Mouse (Mus musculus) lung, embryonic 14.5 days (tissue): ENCODE measurements at regions not wholly inside any gene's neighbourhood (a gene's known extent, or its start where the extent isn't known, plus 50 kb on each side); places are given as distances from the start of the nearest gene placed in this dataset.
"Not testable (repeated sequence)": the region's sequence is repeated elsewhere in the genome, so short reads cannot be mapped to it uniquely, and the experiment has no call there.

Experiments
- ATAC-seq: fragments of 200-750 bp; cut with Nextera tagmentation; 2 replicates; pipeline ENCODE4 v1.8.0; 2017; ENCODE audit warnings: mild to moderate bottlenecking, moderate TSS enrichment, moderate library complexity; ENCODE audit not compliant: insufficient read depth
- DNase-seq: peaks from one replicate; pipeline ENCODE4 v3.0.0-alpha.2; 2015
- H3K27ac ChIP-seq: fragments of 300-500 bp; sonication (generic); 2 replicates; pipeline ENCODE4 v1.5.1; 2014; ENCODE audit warnings: low read depth, mild to moderate bottlenecking, moderate library complexity
- H3K27me3 ChIP-seq: fragments of 300-500 bp; sonication (generic); 2 replicates; pipeline ENCODE4 v1.6.1; 2014; ENCODE audit warnings: low read length, control low read depth; ENCODE audit not compliant: insufficient read depth
- H3K36me3 ChIP-seq: fragments of 300-500 bp; sonication (generic); 2 replicates; pipeline ENCODE4 v1.6.1; 2014; ENCODE audit warnings: control low read depth; ENCODE audit not compliant: insufficient read depth
- H3K4me1 ChIP-seq: fragments of 300-500 bp; sonication (generic); 2 replicates; pipeline ENCODE4 v1.6.1; 2014; ENCODE audit warnings: antibody characterized with exemption, control low read depth; ENCODE audit not compliant: insufficient read depth
- H3K4me2 ChIP-seq: fragments of 300-500 bp; sonication (generic); 2 replicates; pipeline ENCODE4 v1.6.1; 2014; ENCODE audit warnings: mild to moderate bottlenecking
- H3K4me3 ChIP-seq: fragments of 300-500 bp; sonication (generic); 2 replicates; pipeline ENCODE4 v1.5.1; 2014; ENCODE audit warnings: low read depth, low read length
- H3K9ac ChIP-seq: fragments of 300-500 bp; sonication (generic); 2 replicates; pipeline ENCODE4 v1.6.1; 2014
- H3K9me3 ChIP-seq: fragments of 300-500 bp; sonication (generic); 2 replicates; pipeline ENCODE4 v1.6.1; 2016; ENCODE audit warnings: low read depth, low read length, control low read depth
- CTCF ChIP-seq: IDR thresholded peaks from 2 replicates; pipeline ENCODE4 v1.5.1; 2016; ENCODE audit warnings: antibody characterized with exemption, low read depth
- WGBS: fragments of 180-500 bp; shearing (Covaris S2); extraction: QIAGEN DNeasy Blood & Tissue Kit; methylation state at CpG from one replicate; pipeline ENCODE4 v1.1.7; 2014; 5-methylcytosine and 5-hydroxymethylcytosine counted together

DNA sequence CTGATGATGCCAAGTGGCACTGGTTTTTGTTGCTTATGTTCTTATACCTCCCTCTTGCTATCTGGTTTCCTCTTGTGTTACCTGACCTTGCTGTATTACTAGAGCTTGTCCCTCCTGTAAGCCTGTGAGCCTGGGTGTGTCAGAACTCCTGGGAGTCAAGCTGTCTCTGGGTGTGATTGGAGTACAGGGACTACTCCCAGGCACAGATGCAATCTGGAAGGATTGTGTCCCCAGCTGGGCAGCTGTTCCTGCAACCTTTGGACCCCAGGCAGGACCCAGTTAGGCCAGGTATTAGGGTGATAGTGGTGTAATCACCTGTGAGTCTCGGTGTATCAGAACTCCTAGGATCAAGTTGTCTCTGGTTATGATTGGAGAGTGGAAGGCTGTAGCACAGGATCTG, 97.4 kb upstream of the Dock11 start:
- WGBS: 43% methylated on average over 1 of the region's 1 CpGs
- ATAC-seq: no peak

DNA sequence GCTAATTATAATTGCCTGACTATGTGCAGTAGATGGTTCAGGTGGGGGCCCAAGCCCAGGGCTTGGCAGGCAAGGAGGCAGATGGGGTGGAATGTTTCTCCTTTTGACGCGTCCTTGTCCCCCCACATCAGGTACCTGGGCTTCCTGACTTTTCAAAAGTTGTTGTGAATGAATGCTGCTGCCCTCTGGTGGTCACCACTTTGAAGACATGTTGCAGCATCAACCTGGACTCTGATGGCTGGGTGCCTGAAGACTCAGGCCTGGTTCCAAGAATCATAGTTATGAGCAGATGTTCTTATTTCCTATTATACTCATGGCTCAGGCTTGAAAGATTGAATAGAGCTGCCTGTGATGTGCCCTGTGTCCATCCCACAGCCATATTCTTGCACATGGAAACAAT, 75.4 kb upstream of the Dock11 start:
- Histone ChIP-seq H3K9ac (no peak overlapping the region), H3K9me3 (no peaks in the 10 kb centered on the region), H3K4me1 (no peaks in the 10 kb centered on the region), H3K27me3 (no peaks in the 10 kb centered on the region), H3K4me3 (no peak overlapping the region), H3K36me3 (no peaks in the 10 kb centered on the region), H3K4me2 (no peak overlapping the region), H3K27ac (no peak overlapping the region)
- DNase-seq (peak; percentile 47), ATAC-seq (no peak)
- 55% methylated on average over 2 of the region's 2 CpGs for WGBS
- peak; percentile 39 for TF ChIP-seq CTCF

More for the DNA sequence above, 97.4 kb upstream of the Dock11 start:
- TF ChIP-seq CTCF: no peak
- H3K9me3 ChIP-seq: no peaks in the 10 kb centered on the region
- no peak overlapping the region for H3K27ac ChIP-seq
- DNase-seq: no peak
- no peaks in the 10 kb centered on the region for H3K36me3 ChIP-seq
- H3K9ac ChIP-seq: no peak overlapping the region
- H3K27me3 ChIP-seq: no peaks in the 10 kb centered on the region
- H3K4me3 ChIP-seq: no peak overlapping the region
- H3K4me1 ChIP-seq: no peaks in the 10 kb centered on the region
- H3K4me2 ChIP-seq: no peak overlapping the region

DNA sequence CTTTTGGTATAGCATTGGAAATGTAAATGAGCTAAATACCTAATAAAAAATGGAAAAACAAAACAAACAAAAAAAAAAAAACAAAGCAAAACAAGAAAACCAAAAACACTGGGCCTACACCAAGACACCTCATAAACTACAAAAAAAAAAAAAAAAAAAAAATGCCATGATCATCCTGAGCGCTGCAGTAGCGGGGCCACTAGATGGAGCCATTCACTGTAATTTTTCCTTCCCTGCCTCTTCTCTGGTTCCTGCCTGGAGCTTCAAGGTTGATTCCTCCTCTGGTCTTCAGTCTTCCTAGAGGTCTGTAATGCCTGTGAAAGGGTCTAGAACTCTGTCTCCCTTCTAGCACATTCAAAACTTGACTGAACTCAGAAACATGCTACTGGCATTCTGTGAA, 54.2 kb upstream of the Dock11 start:
- not testable (repeated sequence) for H3K36me3 ChIP-seq, H3K4me2 ChIP-seq, H3K4me3 ChIP-seq, H3K9me3 ChIP-seq, H3K4me1 ChIP-seq, H3K27me3 ChIP-seq, H3K27ac ChIP-seq, H3K9ac ChIP-seq
- DNase-seq (peak; percentile 54), ATAC-seq (peak; percentile 56; the same call in 1 of the 2 replicates)
- peak; percentile 44 for TF ChIP-seq CTCF
- 0% methylated on average over 2 of the region's 2 CpGs for WGBS

DNA sequence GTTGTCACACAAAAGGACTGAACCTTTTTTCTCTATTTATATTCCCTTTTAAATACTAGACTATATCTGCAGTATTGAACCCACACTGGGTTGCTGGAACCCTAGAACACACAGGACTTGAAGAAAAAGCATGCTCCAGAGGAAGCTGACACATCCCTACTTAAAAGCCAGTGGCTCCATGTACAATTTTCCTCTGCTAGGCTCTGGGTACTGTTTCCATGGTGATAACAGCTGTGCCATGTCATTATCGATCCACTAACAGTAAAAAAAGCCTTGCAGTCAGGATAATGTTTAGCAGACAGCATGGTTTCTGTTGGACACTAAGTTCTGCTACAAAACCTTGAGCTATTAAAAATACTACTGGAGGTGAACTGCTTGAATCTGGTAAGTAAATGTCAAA, 50.6 kb upstream of the Dock11 start:
- WGBS: 24% methylated on average over 1 of the region's 1 CpGs
- no peak for ATAC-seq
- DNase-seq: no peak
- H3K27ac ChIP-seq: no peak overlapping the region
- H3K9ac ChIP-seq: no peak overlapping the region
- H3K9me3 ChIP-seq: no peaks in the 10 kb centered on the region
- no peaks in the 10 kb centered on the region for H3K27me3 ChIP-seq
- H3K4me3 ChIP-seq: no peak overlapping the region
- no peaks in the 10 kb centered on the region for H3K36me3 ChIP-seq
- TF ChIP-seq CTCF: no peak
- H3K4me1 ChIP-seq: no peaks in the 10 kb centered on the region
- H3K4me2 ChIP-seq: no peak overlapping the region
